Mouse (Mus musculus): ENCODE measurements around the gene Sdk1. TPM values are rescaled to one million over a fixed set of nuclear protein-coding genes. Genes with fewer than 3 reads are reported as not detected.
A peak's percentile ranks its signal among the peaks of the same experiment; 100 is the strongest.

Sdk1 gene
- polyA plus RNA-seq, 1 experiment from 2014 or later = 1.9 TPM

- no peak overlapping the region for H3K4me2 ChIP-seq
- H3K36me3 ChIP-seq = no peaks in the 10 kb centered on the region
- peaks cover 8% of the 10 kb centered on the region for H3K4me1 ChIP-seq
- H3K9ac ChIP-seq = no peak overlapping the region
- 0 out of 2 replicates have a peak, but pooled peaks cover 4% of the 10 kb centered on the region for H3K27me3 ChIP-seq
- no peak overlapping the region for H3K4me3 ChIP-seq
- WGBS = 19% methylated on average over 5 of the region's 5 CpGs
- no peak overlapping the region for H3K27ac ChIP-seq
- ATAC-seq (ENCODE audit: insufficient number of reproducible peaks, insufficient read depth, low FRiP score, low TSS enrichment, low read depth) = no peak
- no peaks in the 10 kb centered on the region for H3K9me3 ChIP-seq
Measured at GRCm38 (mm10) chr5:141468821-141469220, 227.5 kb downstream of the Sdk1 start.

- no peak for ATAC-seq (ENCODE audit: insufficient number of reproducible peaks, insufficient read depth, low FRiP score, low TSS enrichment, low read depth)
- WGBS = 79% methylated on average over 6 of the region's 6 CpGs
Measured at GRCm38 (mm10) chr5:141505281-141505680, 264.0 kb downstream of the Sdk1 start.

GRCm38 (mm10) chr5:141506344-141506743 lies 265.1 kb downstream of the Sdk1 start:
- ATAC-seq (ENCODE audit: insufficient number of reproducible peaks, insufficient read depth, low FRiP score, low TSS enrichment, low read depth) = no peak
- no peaks in the 10 kb centered on the region for H3K27me3 ChIP-seq
- WGBS = 74% methylated on average over 3 of the region's 3 CpGs
- H3K9ac ChIP-seq = no peak overlapping the region
- no peak overlapping the region for H3K4me2 ChIP-seq
- no peak overlapping the region for H3K27ac ChIP-seq
- H3K9me3 ChIP-seq = no peaks in the 10 kb centered on the region
- no peaks in the 10 kb centered on the region for H3K36me3 ChIP-seq
- H3K4me3 ChIP-seq = no peak overlapping the region
- H3K4me1 ChIP-seq = no peaks in the 10 kb centered on the region

More at GRCm38 (mm10) chr5:141505281-141505680, 264.0 kb downstream of the Sdk1 start:
- Histone ChIP-seq H3K4me1 (no peaks in the 10 kb centered on the region), H3K4me3 (no peak overlapping the region), H3K9me3 (no peaks in the 10 kb centered on the region), H3K4me2 (no peak overlapping the region), H3K27me3 (no peaks in the 10 kb centered on the region), H3K27ac (no peak overlapping the region), H3K9ac (no peak overlapping the region), H3K36me3 (no peaks in the 10 kb centered on the region)

- Histone ChIP-seq H3K4me1 (no peaks in the 10 kb centered on the region), H3K9me3 (no peaks in the 10 kb centered on the region), H3K4me3 (no peak overlapping the region), H3K27me3 (no peaks in the 10 kb centered on the region), H3K36me3 (no peaks in the 10 kb centered on the region), H3K27ac (no peak overlapping the region), H3K9ac (no peak overlapping the region), H3K4me2 (no peak overlapping the region)
- 48% methylated on average over 13 of the region's 13 CpGs for WGBS
- ATAC-seq (ENCODE audit: insufficient number of reproducible peaks, insufficient read depth, low FRiP score, low TSS enrichment, low read depth) = no peak
Measured at GRCm38 (mm10) chr5:141524801-141525715, 283.8 kb downstream of the Sdk1 start.

- ATAC-seq (ENCODE audit: insufficient number of reproducible peaks, insufficient read depth, low FRiP score, low TSS enrichment, low read depth) = no peak
- WGBS = 60% methylated on average over 5 of the region's 5 CpGs
- no peaks in the 10 kb centered on the region for H3K27me3 ChIP-seq
- H3K4me3 ChIP-seq = no peak overlapping the region
- no peak overlapping the region for H3K27ac ChIP-seq
- H3K4me2 ChIP-seq = no peak overlapping the region
- no peaks in the 10 kb centered on the region for H3K9me3 ChIP-seq
- peaks cover 20% of the 10 kb centered on the region for H3K4me1 ChIP-seq
- no peaks in the 10 kb centered on the region for H3K36me3 ChIP-seq
- no peak overlapping the region for H3K9ac ChIP-seq
Measured at GRCm38 (mm10) chr5:141540193-141540592, 298.9 kb downstream of the Sdk1 start.

GRCm38 (mm10) chr5:141542890-141543666 lies 301.8 kb downstream of the Sdk1 start:
- H3K27me3 ChIP-seq = no peaks in the 10 kb centered on the region
- no peaks in the 10 kb centered on the region for H3K9me3 ChIP-seq
- H3K9ac ChIP-seq = no peak overlapping the region
- H3K36me3 ChIP-seq = no peaks in the 10 kb centered on the region
- ATAC-seq (ENCODE audit: insufficient number of reproducible peaks, insufficient read depth, low FRiP score, low TSS enrichment, low read depth) = peak; percentile 35; the same call in 1 of the 2 replicates
- H3K27ac ChIP-seq = peak overlapping the region; percentile 28
- no peak overlapping the region for H3K4me2 ChIP-seq
- H3K4me3 ChIP-seq = no peak overlapping the region
- 21% methylated on average over 8 of the region's 8 CpGs for WGBS
- H3K4me1 ChIP-seq = peaks cover 20% of the 10 kb centered on the region

GRCm38 (mm10) chr5:141553444-141553843 lies 312.2 kb downstream of the Sdk1 start:
- H3K9ac ChIP-seq = no peak overlapping the region
- no peak overlapping the region for H3K4me3 ChIP-seq
- WGBS = 79% methylated on average over 9 of the region's 9 CpGs
- no peaks in the 10 kb centered on the region for H3K36me3 ChIP-seq
- no peak overlapping the region for H3K4me2 ChIP-seq
- no peaks in the 10 kb centered on the region for H3K27me3 ChIP-seq
- ATAC-seq (ENCODE audit: insufficient number of reproducible peaks, insufficient read depth, low FRiP score, low TSS enrichment, low read depth) = no peak
- no peaks in the 10 kb centered on the region for H3K9me3 ChIP-seq
- H3K27ac ChIP-seq = no peak overlapping the region
- peaks cover 9% of the 10 kb centered on the region; the same call in 1 of the 2 replicates for H3K4me1 ChIP-seq

- Histone ChIP-seq H3K9me3 (no peaks in the 10 kb centered on the region), H3K27ac (no peak overlapping the region), H3K36me3 (no peaks in the 10 kb centered on the region), H3K4me3 (no peak overlapping the region), H3K4me2 (no peak overlapping the region), H3K27me3 (no peaks in the 10 kb centered on the region), H3K4me1 (peaks cover 18% of the 10 kb centered on the region), H3K9ac (no peak overlapping the region)
- no peak for ATAC-seq (ENCODE audit: insufficient number of reproducible peaks, insufficient read depth, low FRiP score, low TSS enrichment, low read depth)
- WGBS = 37% methylated on average over 4 of the region's 4 CpGs
Measured at GRCm38 (mm10) chr5:141558731-141559130, 317.4 kb downstream of the Sdk1 start.

GRCm38 (mm10) chr5:141560325-141560724 lies 319.0 kb downstream of the Sdk1 start:
- Histone ChIP-seq H3K27ac (no peak overlapping the region), H3K9me3 (no peaks in the 10 kb centered on the region), H3K9ac (no peak overlapping the region), H3K36me3 (no peaks in the 10 kb centered on the region), H3K4me2 (no peak overlapping the region), H3K4me1 (peaks cover 16% of the 10 kb centered on the region), H3K27me3 (no peaks in the 10 kb centered on the region), H3K4me3 (no peak overlapping the region)
- no peak for ATAC-seq (ENCODE audit: insufficient number of reproducible peaks, insufficient read depth, low FRiP score, low TSS enrichment, low read depth)
- WGBS = 73% methylated on average over 5 of the region's 5 CpGs

- Histone ChIP-seq H3K9me3 (no peaks in the 10 kb centered on the region), H3K4me1 (peaks cover 12% of the 10 kb centered on the region), H3K9ac (no peak overlapping the region), H3K36me3 (no peaks in the 10 kb centered on the region), H3K27me3 (no peaks in the 10 kb centered on the region), H3K4me3 (no peak overlapping the region), H3K4me2 (no peak overlapping the region), H3K27ac (no peak overlapping the region)
- 31% methylated on average over 3 of the region's 3 CpGs for WGBS
- ATAC-seq (ENCODE audit: insufficient number of reproducible peaks, insufficient read depth, low FRiP score, low TSS enrichment, low read depth) = peak; percentile 71; the same call in 1 of the 2 replicates
Measured at GRCm38 (mm10) chr5:141561989-141562560, 320.8 kb downstream of the Sdk1 start.

- H3K4me1 ChIP-seq = peaks cover 9% of the 10 kb centered on the region
- no peak overlapping the region for H3K27ac ChIP-seq
- H3K4me2 ChIP-seq = no peak overlapping the region
- H3K36me3 ChIP-seq = no peaks in the 10 kb centered on the region
- no peak overlapping the region for H3K4me3 ChIP-seq
- H3K27me3 ChIP-seq = no peaks in the 10 kb centered on the region
- 80% methylated on average over 5 of the region's 5 CpGs for WGBS
- no peak for ATAC-seq (ENCODE audit: insufficient number of reproducible peaks, insufficient read depth, low FRiP score, low TSS enrichment, low read depth)
- no peaks in the 10 kb centered on the region for H3K9me3 ChIP-seq
- H3K9ac ChIP-seq = no peak overlapping the region
Measured at GRCm38 (mm10) chr5:141564197-141564596, 322.9 kb downstream of the Sdk1 start.

Measured in embryonic facial prominence, embryonic 13.5 days (tissue).